Mouse (Mus musculus) spleen, adult 2 months (tissue): Measurements from ENCODE around the gene Steap3.

Experiments used
- CTCF ChIP-seq: fragments of 200-500 bp; IDR thresholded peaks from 2 replicates; pipeline ENCODE4 v1.5.1; 2011; ENCODE audit warnings: mild to moderate bottlenecking, inconsistent platforms; ENCODE audit not compliant: insufficient read depth, insufficient read length, insufficient replicate concordance; ENCODE audit errors: extremely low read depth
- POLR2A ChIP-seq: fragments of 200-500 bp; IDR thresholded peaks from 2 replicates; pipeline ENCODE4 v1.6.1; 2011; ENCODE audit warnings: low read depth, low read length, inconsistent platforms

DNA sequence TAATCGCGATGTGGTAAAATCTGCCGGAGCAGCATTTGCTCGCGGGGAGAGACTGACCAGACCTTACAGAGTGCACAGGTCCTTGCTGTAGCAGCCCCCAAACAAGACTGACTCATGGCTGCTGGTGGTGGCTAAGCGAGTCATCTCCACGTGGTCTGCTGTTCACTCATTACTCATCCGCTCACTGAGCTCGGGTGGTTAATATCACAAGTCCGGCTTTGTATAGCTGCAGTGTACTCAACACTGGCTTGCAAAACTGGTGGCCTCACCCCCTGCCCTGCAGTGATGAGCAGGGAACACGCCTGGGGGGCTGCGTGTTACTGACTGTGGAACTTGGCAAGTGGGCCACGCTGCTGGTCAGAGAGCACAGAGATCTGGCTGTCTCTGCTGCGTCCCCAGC lies 36.1 kb downstream of the Steap3 start:
- TF ChIP-seq POLR2A: no peak
- TF ChIP-seq CTCF: no peak
